Mouse (Mus musculus) Patski (cell line): Measurements from ENCODE around the gene Sirt4. TPM values are rescaled to one million over a fixed set of nuclear protein-coding genes. Genes with fewer than 3 reads are reported as not detected.

Experiments used
- ATAC-seq: fragments of 100-300 bp; one replicate; pipeline ENCODE4 v1.8.0; 2021
- CTCF ChIA-PET: fragments of 350-600 bp; sonication (Branson Sonifier 250); formaldehyde crosslinking; loops from one replicate; lab custom pipeline; 2022; ENCODE audit warnings: inconsistent platforms; lab: Charles Lee
- POLR2A ChIA-PET: fragments of 350-600 bp; sonication (Branson Sonifier 250); formaldehyde crosslinking; loops from one replicate; lab custom pipeline; 2022; ENCODE audit warnings: antibody characterized with exemption, inconsistent platforms; lab: Charles Lee
- DNase-seq: peaks from one replicate; pipeline ENCODE4 v3.0.0-alpha.2; 2011; ENCODE audit warnings: low read depth, low spot score
- H3K27me3 ChIP-seq: fragments of 371-371 bp; one replicate; pipeline ENCODE4 v1.5.1; 2021
- CTCF ChIP-seq: fragments of 100-300 bp; IDR thresholded peaks from one replicate; pipeline ENCODE4 v1.5.1; 2021
- in situ Hi-C: fragments of 300-500 bp; cut with MboI; formaldehyde crosslinking; loops from 3 replicates; pipeline ENCODE4 v1.11.1; 2018; ENCODE audit warnings: low pct_unique_long_range_greater_than_20kb, mixed read lengths
- polyA plus RNA-seq: library from polyadenylated mRNA; unstranded; gene quantifications from one replicate; pipeline ENCODE4 v1.2.3, GENCODE M21; 2021

Gene Sirt4
- polyA plus RNA-seq, 1 experiment from 2014 or later = 34.6 TPM

- no peak for TF ChIP-seq CTCF
- ChIA-PET CTCF (no interaction called here), POLR2A (interaction anchor here (0.6 kb wide), 1 partner anchor 137 kb away, joined by 3 read pairs; no protein-coding TSS in a partner anchor)
- in situ Hi-C loops = no loop called here
- DNase-seq (no peak), ATAC-seq (no peak)
- H3K27me3 ChIP-seq = no peaks in the 10 kb centered on the region
These were observed 47.1 kb downstream of the Sirt4 start for GRCm38 (mm10) chr5:115437242-115437944.

GRCm38 (mm10) chr5:115436421-115437124, 48.0 kb downstream of the Sirt4 start:
- POLR2A ChIA-PET = interaction anchor here (0.6 kb wide), 1 partner anchor 129 kb away, joined by 4 read pairs; no protein-coding TSS in a partner anchor
- CTCF ChIA-PET = no interaction called here
- no peak for ATAC-seq

GRCm38 (mm10) chr5:115435755-115436379, 48.7 kb downstream of the Sirt4 start:
- no peaks in the 10 kb centered on the region for H3K27me3 ChIP-seq
- TF ChIP-seq CTCF = no peak
- DNase-seq = no peak
- no peak for ATAC-seq
- ChIA-PET CTCF (no interaction called here), POLR2A (interaction anchor here (0.6 kb wide), 1 partner anchor 130 kb away, joined by 4 read pairs; no protein-coding TSS in a partner anchor)
- in situ Hi-C loops = no loop called here

More at GRCm38 (mm10) chr5:115436421-115437124, 48.0 kb downstream of the Sirt4 start:
- in situ Hi-C loops = no loop called here
- H3K27me3 ChIP-seq = no peaks in the 10 kb centered on the region
- TF ChIP-seq CTCF = no peak
- no peak for DNase-seq

- in situ Hi-C loops = no loop called here
- no peaks in the 10 kb centered on the region for H3K27me3 ChIP-seq
- POLR2A ChIA-PET = no interaction called here
- TF ChIP-seq CTCF = no peak
- ATAC-seq (no peak), DNase-seq (no peak)
- CTCF ChIA-PET = no interaction called here
These were observed 49.4 kb downstream of the Sirt4 start for GRCm38 (mm10) chr5:115434853-115435754.

GRCm38 (mm10) chr5:115434280-115434852, 50.2 kb downstream of the Sirt4 start:
- TF ChIP-seq CTCF = no peak
- no peaks in the 10 kb centered on the region for H3K27me3 ChIP-seq
- in situ Hi-C loops = no loop called here
- ChIA-PET POLR2A (no interaction called here), CTCF (no interaction called here)
- no peak for ATAC-seq
- DNase-seq = no peak

- no peak for TF ChIP-seq CTCF
- POLR2A ChIA-PET = interaction anchor here (0.6 kb wide), 2 partner anchors 72 to 233 kb away, joined by 3 read pairs; no protein-coding TSS in a partner anchor
- in situ Hi-C loops = no loop called here
- no peak for ATAC-seq
- DNase-seq = no peak
- peaks cover 4% of the 10 kb centered on the region for H3K27me3 ChIP-seq
- CTCF ChIA-PET = no interaction called here
These were observed 51.3 kb downstream of the Sirt4 start for GRCm38 (mm10) chr5:115433191-115433590.

GRCm38 (mm10) chr5:115432395-115432794, 52.1 kb downstream of the Sirt4 start:
- in situ Hi-C loops = no loop called here
- no peak for TF ChIP-seq CTCF
- POLR2A ChIA-PET = no interaction called here
- peaks cover 4% of the 10 kb centered on the region for H3K27me3 ChIP-seq
- ATAC-seq (no peak), DNase-seq (no peak)
- CTCF ChIA-PET = interaction anchor here (1.8 kb wide), 1 partner anchor 8 kb away, joined by 6 read pairs; no protein-coding TSS in a partner anchor

- peaks cover 4% of the 10 kb centered on the region for H3K27me3 ChIP-seq
- no peak for TF ChIP-seq CTCF
- no peak for ATAC-seq
- CTCF ChIA-PET = interaction anchor here (0.9 to 1.8 kb wide), 4 partner anchors 9 to 72 kb away, joined by 3 to 6 read pairs (median 4); no protein-coding TSS in a partner anchor
- in situ Hi-C loops = no loop called here
- DNase-seq = no peak
- POLR2A ChIA-PET = interaction anchor here (0.6 kb wide), 1 partner anchor 228 kb away, joined by 5 read pairs; no protein-coding TSS in a partner anchor
These were observed 52.6 kb downstream of the Sirt4 start for GRCm38 (mm10) chr5:115431898-115432259.
